Mouse (Mus musculus): ENCODE results near the gene Acod1. TPM values are rescaled to one million over a fixed set of nuclear protein-coding genes. Genes with fewer than 3 reads are reported as not detected.

Gene Acod1
- polyA plus RNA-seq, 1 experiment: 0.86 TPM

- Histone ChIP-seq H3K4me1 (replicated peaks; ENCODE audit: control insufficient read depth, insufficient read depth, low read length) (peaks cover 12% of the 10 kb centered on the region), H3K27me3 (ENCODE audit: control insufficient read depth, insufficient read depth, low read length) (no peaks in the 10 kb centered on the region), H3K4me3 (ENCODE audit: control insufficient read depth, insufficient read depth, low read length) (peak within 1 kb of the TSS; percentile 90), H3K27ac (ENCODE audit: control insufficient read depth, insufficient read depth, low read length) (peak within 1 kb of the TSS; percentile 80), H3K36me3 (ENCODE audit: control insufficient read depth, insufficient read depth, low read length) (no peaks in the 10 kb centered on the region)
- TF ChIP-seq POLR2A (IDR thresholded peaks at IDR 0.05; ENCODE audit: control insufficient read depth, extremely low read depth, insufficient read depth, low read length, poor library complexity) (peak; percentile 80), CTCF (IDR thresholded peaks at IDR 0.05; ENCODE audit: borderline replicate concordance, control insufficient read depth, extremely low read depth, insufficient read depth, low read length, poor library complexity) (peak; percentile 71; the same call in 1 of the 2 replicates)
- under 1% methylated on average over 64 of the region's 65 CpGs for WGBS
- DNase-seq: peak; percentile 92
Measured at GRCm38 (mm10) chr14:103069864-103070611, 23.3 kb downstream of the Acod1 start, which contains the start of gene Cln5. Gene Cln5 (plus strand): TSS chr14:103070216.

- H3K4me1 ChIP-seq (replicated peaks; ENCODE audit: control insufficient read depth, insufficient read depth, low read length): peaks cover 10% of the 10 kb centered on the region
- H3K4me3 ChIP-seq (ENCODE audit: control insufficient read depth, insufficient read depth, low read length): peak overlapping the region; percentile 90
- 1% methylated on average over 10 of the region's 10 CpGs for WGBS
- H3K27me3 ChIP-seq (ENCODE audit: control insufficient read depth, insufficient read depth, low read length): no peaks in the 10 kb centered on the region
- no peaks in the 10 kb centered on the region for H3K36me3 ChIP-seq (ENCODE audit: control insufficient read depth, insufficient read depth, low read length)
- no peak overlapping the region for H3K27ac ChIP-seq (ENCODE audit: control insufficient read depth, insufficient read depth, low read length)
- TF ChIP-seq POLR2A (IDR thresholded peaks at IDR 0.05; ENCODE audit: control insufficient read depth, extremely low read depth, insufficient read depth, low read length, poor library complexity) (no peak), CTCF (IDR thresholded peaks at IDR 0.05; ENCODE audit: borderline replicate concordance, control insufficient read depth, extremely low read depth, insufficient read depth, low read length, poor library complexity) (no peak)
- peak; percentile 31 for DNase-seq
Measured at GRCm38 (mm10) chr14:103070790-103071189, 24.0 kb downstream of the Acod1 start.

GRCm38 (mm10) chr14:103071471-103071870, 24.7 kb downstream of the Acod1 start:
- Histone ChIP-seq H3K27ac (ENCODE audit: control insufficient read depth, insufficient read depth, low read length) (no peak overlapping the region), H3K4me3 (ENCODE audit: control insufficient read depth, insufficient read depth, low read length) (no peak overlapping the region), H3K27me3 (ENCODE audit: control insufficient read depth, insufficient read depth, low read length) (no peaks in the 10 kb centered on the region), H3K4me1 (replicated peaks; ENCODE audit: control insufficient read depth, insufficient read depth, low read length) (peaks cover 10% of the 10 kb centered on the region), H3K36me3 (ENCODE audit: control insufficient read depth, insufficient read depth, low read length) (no peaks in the 10 kb centered on the region)
- TF ChIP-seq CTCF (IDR thresholded peaks at IDR 0.05; ENCODE audit: borderline replicate concordance, control insufficient read depth, extremely low read depth, insufficient read depth, low read length, poor library complexity) (no peak), POLR2A (IDR thresholded peaks at IDR 0.05; ENCODE audit: control insufficient read depth, extremely low read depth, insufficient read depth, low read length, poor library complexity) (no peak)
- WGBS: 95% methylated on average over 12 of the region's 12 CpGs
- no peak for DNase-seq

- WGBS: 98% methylated on average over 4 of the region's 4 CpGs
- Histone ChIP-seq H3K4me1 (replicated peaks; ENCODE audit: control insufficient read depth, insufficient read depth, low read length) (peaks cover 10% of the 10 kb centered on the region), H3K27ac (ENCODE audit: control insufficient read depth, insufficient read depth, low read length) (no peak overlapping the region), H3K4me3 (ENCODE audit: control insufficient read depth, insufficient read depth, low read length) (no peak overlapping the region), H3K36me3 (ENCODE audit: control insufficient read depth, insufficient read depth, low read length) (0 out of 2 replicates have a peak, but pooled peaks cover 4% of the 10 kb centered on the region), H3K27me3 (ENCODE audit: control insufficient read depth, insufficient read depth, low read length) (no peaks in the 10 kb centered on the region)
- TF ChIP-seq POLR2A (IDR thresholded peaks at IDR 0.05; ENCODE audit: control insufficient read depth, extremely low read depth, insufficient read depth, low read length, poor library complexity): no peak
- no peak for TF ChIP-seq CTCF (IDR thresholded peaks at IDR 0.05; ENCODE audit: borderline replicate concordance, control insufficient read depth, extremely low read depth, insufficient read depth, low read length, poor library complexity)
- no peak for DNase-seq
Measured at GRCm38 (mm10) chr14:103072731-103073130, 26.0 kb downstream of the Acod1 start.

GRCm38 (mm10) chr14:103073825-103074224, 27.0 kb downstream of the Acod1 start:
- no peak for TF ChIP-seq POLR2A (IDR thresholded peaks at IDR 0.05; ENCODE audit: control insufficient read depth, extremely low read depth, insufficient read depth, low read length, poor library complexity)
- TF ChIP-seq CTCF (IDR thresholded peaks at IDR 0.05; ENCODE audit: borderline replicate concordance, control insufficient read depth, extremely low read depth, insufficient read depth, low read length, poor library complexity): no peak
- no peaks in the 10 kb centered on the region for H3K27me3 ChIP-seq (ENCODE audit: control insufficient read depth, insufficient read depth, low read length)
- H3K27ac ChIP-seq (ENCODE audit: control insufficient read depth, insufficient read depth, low read length): no peak overlapping the region
- no peak for DNase-seq
- 96% methylated on average over 8 of the region's 8 CpGs for WGBS
- 0 out of 2 replicates have a peak, but pooled peaks cover 4% of the 10 kb centered on the region for H3K36me3 ChIP-seq (ENCODE audit: control insufficient read depth, insufficient read depth, low read length)
- H3K4me1 ChIP-seq (replicated peaks; ENCODE audit: control insufficient read depth, insufficient read depth, low read length): peaks cover 10% of the 10 kb centered on the region
- H3K4me3 ChIP-seq (ENCODE audit: control insufficient read depth, insufficient read depth, low read length): no peak overlapping the region

- 95% methylated on average over 7 of the region's 7 CpGs for WGBS
- no peak overlapping the region for H3K4me3 ChIP-seq (ENCODE audit: control insufficient read depth, insufficient read depth, low read length)
- H3K36me3 ChIP-seq (ENCODE audit: control insufficient read depth, insufficient read depth, low read length): peaks cover 10% of the 10 kb centered on the region
- H3K27ac ChIP-seq (ENCODE audit: control insufficient read depth, insufficient read depth, low read length): no peak overlapping the region
- no peak for TF ChIP-seq CTCF (IDR thresholded peaks at IDR 0.05; ENCODE audit: borderline replicate concordance, control insufficient read depth, extremely low read depth, insufficient read depth, low read length, poor library complexity)
- H3K4me1 ChIP-seq (replicated peaks; ENCODE audit: control insufficient read depth, insufficient read depth, low read length): peaks cover 4% of the 10 kb centered on the region; the same call in 1 of the 2 replicates
- no peak for DNase-seq
- no peaks in the 10 kb centered on the region for H3K27me3 ChIP-seq (ENCODE audit: control insufficient read depth, insufficient read depth, low read length)
Measured at GRCm38 (mm10) chr14:103075166-103075565, 28.4 kb downstream of the Acod1 start.
